11 mouse cellular contexts compared by ENCODE assay signal in genomic region chr7:80911053-80911452, GRCm38 (mm10). TPM values are rescaled to one million over a fixed set of nuclear protein-coding genes. Genes with fewer than 3 reads are reported as not detected.
A peak's percentile ranks its signal among the peaks of the same experiment; 100 is the strongest.
DNase-seq lines count a peak whose midpoint lies in the region; ATAC-seq and TF ChIP-seq lines count a peak whose summit lies in the region.
"Had no signal": no experiment of that assay in that cellular context is flagged by ENCODE, and none has a peak within 500 bp of the region (broad histone marks: within the 10 kb centered on the region; RNA-seq: fewer than 3 reads in every experiment).

No protein-coding gene starts in this region.

- no peak overlapping the region for H3K9ac ChIP-seq in ES-E14 (ENCODE audit: insufficient read depth, low read depth, low read length, poor library complexity, severe bottlenecking)
- H3K9ac ChIP-seq: forebrain, postnatal 0 days; hindbrain, embryonic 15.5 days had no signal

- DNase-seq in kidney, adult 9 months, result peak; percentile 30
- DNase-seq in kidney, adult 8-10 months, result no peak
- peak; percentile 90 for DNase-seq in ES-E14 (ENCODE audit: low read depth, low spot score)
- no peak for DNase-seq in left cerebral cortex, postnatal 36 days (ENCODE audit: low spot score in 2 of 2)
- no peak for DNase-seq in B cell, adult 2 months
- DNase-seq: cerebellum, postnatal 10 days; forebrain, postnatal 0 days; thymus, adult 2 months had no signal

- in situ Hi-C loops in ES-E14 (cut with MboI; ENCODE audit: low sequenced_read_pairs in 2 of 2, unreplicated experiment in 2 of 2), result no loop called here

- peaks cover 4 to 14% of the 10 kb centered on the region in 2 experiments; a peak in 2 of 4 replicates for H3K4me1 ChIP-seq in ES-E14 (ENCODE audit: control insufficient read depth in 2 of 2, insufficient read depth in 2 of 2, low read length in 2 of 2, poor library complexity in 1 of 2)
- H3K4me1 ChIP-seq: hindbrain, embryonic 15.5 days had no signal

- no peak overlapping the region for H3K4me3 ChIP-seq in ES-E14 (ENCODE audit: insufficient read depth in 1 of 2, low read depth in 1 of 2, low read length in 2 of 2, poor library complexity in 1 of 2, severe bottlenecking in 1 of 2)
- H3K4me3 ChIP-seq: hindbrain, embryonic 15.5 days had no signal

- intact Hi-C loops in left cerebral cortex, postnatal 36 days (cut with DNase I), result no loop called here

- ATAC-seq in inflammation-experienced regulatory T-cells, adult 6 months, result peak; percentile 17
- peak; percentile 31; the same call in 1 of the 2 replicates for ATAC-seq in monocyte, adult 5-6 weeks (replicated peaks; ENCODE audit: insufficient number of reproducible peaks, low FRiP score, low TSS enrichment, poor library complexity, severe bottlenecking)
- ATAC-seq: forebrain, postnatal 0 days had no signal

- H3K36me3 ChIP-seq in ES-E14 (ENCODE audit: control insufficient read depth, insufficient read depth, low read length, poor library complexity, severe bottlenecking), result peaks cover 8% of the 10 kb centered on the region; the same call in 1 of the 2 replicates

- no peaks in the 10 kb centered on the region for H3K9me3 ChIP-seq in ES-E14 (ENCODE audit: control insufficient read depth, insufficient read depth, low read depth, low read length)
- H3K9me3 ChIP-seq: hindbrain, embryonic 15.5 days had no signal

- H3K27ac ChIP-seq in ES-E14 (ENCODE audit: insufficient read depth, low read depth, low read length, poor library complexity, severe bottlenecking), result no peak overlapping the region
- H3K27ac ChIP-seq: hindbrain, embryonic 15.5 days had no signal

TF ChIP-seq in ES-E14, 5 proteins besides CTCF, POLR2A, EP300 and RAD21:
- TF ChIP-seq ZNF384 (IDR thresholded peaks at IDR 0.05; ENCODE audit: low read depth, low read length), result no peak
- TF ChIP-seq MAFK (IDR thresholded peaks at IDR 0.05; ENCODE audit: insufficient read depth, low read depth, low read length), result no peak
- no peak for TF ChIP-seq HCFC1 (IDR thresholded peaks at IDR 0.05; ENCODE audit: borderline replicate concordance, insufficient read depth, low read length)
- TF ChIP-seq ZC3H11A (IDR thresholded peaks at IDR 0.05; ENCODE audit: borderline replicate concordance, low read depth, low read length), result no peak
- TF ChIP-seq CHD2 (IDR thresholded peaks at IDR 0.05; ENCODE audit: low read depth, low read length), result no peak

RNA-seq across cellular contexts. Expression of gene Nmb, which starts 6.2 kb away (rescaled TPM):
- total RNA-seq in ES-E14 (2012; rRNA removed), result 17.4 and 23.2 TPM in 2 replicates
- polyA plus RNA-seq in inflammation-experienced regulatory T-cells, adult 6 months (2017; shearing (Covaris generic)), result 10 to 100 TPM; 70.6 to 79.3 (median 79.1) TPM
- total RNA-seq in monocyte, adult 5-6 weeks (2017), result 1.6 to 7.3 TPM (median 3.1 TPM) in 3 replicates
- total RNA-seq in left cerebral cortex, postnatal 36 days (2021), result 1 to 10 TPM; 3.3 to 7.1 TPM

RNA-seq across cellular contexts. Expression of gene Wdr73, which starts 10.0 kb away (rescaled TPM):
- total RNA-seq in ES-E14 (2012; rRNA removed), result 38.2 and 41.5 TPM in 2 replicates
- 10 to 100 TPM; 18.5 to 29.9 (median 29.1) TPM for polyA plus RNA-seq in inflammation-experienced regulatory T-cells, adult 6 months (2017; shearing (Covaris generic))
- 6.9 to 25.2 TPM (median 10.8 TPM) in 3 replicates for total RNA-seq in monocyte, adult 5-6 weeks (2017)
- 10 to 100 TPM; 22.9 to 25.8 TPM for total RNA-seq in left cerebral cortex, postnatal 36 days (2021)

RNA-seq across cellular contexts. Expression of gene Sec11a, which starts 36.5 kb away (rescaled TPM):
- 171 and 218 TPM in 2 replicates for total RNA-seq in ES-E14 (2012; rRNA removed)
- 100 to 1,000 TPM; 248 to 321 (median 312) TPM for polyA plus RNA-seq in inflammation-experienced regulatory T-cells, adult 6 months (2017; shearing (Covaris generic))
- total RNA-seq in monocyte, adult 5-6 weeks (2017), result 316 to 442 TPM (median 424 TPM) in 3 replicates
- total RNA-seq in left cerebral cortex, postnatal 36 days (2021), result 10 to 100 TPM; 42.8 to 48.1 TPM

RNA-seq across cellular contexts. Expression of gene Zscan2, which starts 50.3 kb away (rescaled TPM):
- 2.3 and 2.4 TPM in 2 replicates for total RNA-seq in ES-E14 (2012; rRNA removed)
- 1 to 10 TPM; 2.4 to 3.1 (median 2.6) TPM for polyA plus RNA-seq in inflammation-experienced regulatory T-cells, adult 6 months (2017; shearing (Covaris generic))
- 6.9 to 12.1 TPM (median 9.2 TPM) in 3 replicates for total RNA-seq in monocyte, adult 5-6 weeks (2017)
- 10 to 100 TPM; 13.4 to 15.2 TPM for total RNA-seq in left cerebral cortex, postnatal 36 days (2021)

Comparison
In these comparisons a context has a peak if more than half of its experiments do, and no peak if none do; other contexts are left out.
1. DNase-seq: peak in kidney, adult 9 months (single experiment) and ES-E14 (single experiment); none in kidney, adult 8-10 months (0 of 2), left cerebral cortex, postnatal 36 days (0 of 2) and B cell, adult 2 months (0 of 2).